Mouse (Mus musculus) liver, postnatal 0 days (tissue): Measurements from ENCODE around the gene Ptprg.

Experiments
- CTCF ChIP-seq: sonication (generic); IDR thresholded peaks from 2 replicates; pipeline ENCODE4 v1.5.1; 2016; ENCODE audit warnings: antibody characterized with exemption, low read depth
- EP300 ChIP-seq: IDR thresholded peaks from 2 replicates; pipeline ENCODE4 v1.6.1; 2016; ENCODE audit warnings: antibody characterized with exemption, low read depth, mild to moderate bottlenecking

DNA sequence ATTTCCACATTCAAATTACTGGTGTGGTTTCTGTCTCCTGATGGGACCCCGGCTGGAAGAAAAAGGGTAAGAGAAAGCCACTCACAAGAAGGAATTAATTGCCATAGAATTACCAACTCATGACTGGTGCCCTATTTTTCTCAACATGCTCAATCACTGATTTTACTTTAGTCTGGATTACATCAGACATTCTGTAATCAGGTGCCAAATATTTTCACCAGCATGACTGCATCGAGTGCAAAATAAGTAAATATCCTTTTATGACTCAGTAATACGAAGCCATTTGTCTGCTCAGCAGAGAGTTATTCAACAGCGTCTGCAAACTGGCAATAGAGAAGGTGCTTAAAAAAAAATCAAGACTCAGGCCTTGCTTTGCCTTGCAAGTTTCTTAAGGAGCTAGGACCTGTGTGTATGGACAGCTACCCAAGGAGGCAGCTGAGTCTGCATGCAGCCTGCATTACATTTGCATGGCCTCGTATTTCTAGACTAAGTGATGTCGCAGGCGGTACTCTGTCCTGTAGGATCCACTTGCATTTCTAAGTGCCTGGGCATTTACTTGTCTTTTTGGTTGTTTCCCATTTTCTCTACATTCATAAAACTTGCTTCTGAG lies 517.6 kb downstream of the Ptprg start:
- TF ChIP-seq EP300 = no peak
- no peak for TF ChIP-seq CTCF
